9 mouse cellular contexts compared by ENCODE assay signal in the genomic region with DNA sequence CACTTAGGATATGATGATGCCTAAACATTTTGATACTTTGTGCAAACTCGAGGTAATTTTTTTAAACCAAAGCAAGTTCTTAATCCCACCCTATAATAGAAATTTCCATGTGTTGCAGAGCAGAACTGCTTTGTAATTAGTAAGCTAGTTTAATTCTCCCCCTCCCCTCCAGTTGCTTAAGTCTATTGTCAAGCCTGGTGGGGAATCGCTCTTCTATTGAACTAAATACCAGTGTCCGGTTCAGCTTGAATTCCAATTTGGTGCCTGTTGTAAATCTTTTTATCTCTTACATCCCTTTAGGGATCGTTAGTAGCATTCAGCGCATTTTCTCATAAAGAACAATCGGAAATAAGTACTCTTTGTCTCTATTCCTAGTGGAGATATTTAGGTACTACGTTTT. TPM values are rescaled to one million over a fixed set of nuclear protein-coding genes. Genes with fewer than 3 reads are reported as not detected.
DNase-seq lines count a peak whose midpoint lies in the region; ATAC-seq and TF ChIP-seq lines count a peak whose summit lies in the region.
"Had no signal": no experiment of that assay in that cellular context is flagged by ENCODE, and none has a peak within 500 bp of the region (broad histone marks: within the 10 kb centered on the region; RNA-seq: fewer than 3 reads in every experiment).

No protein-coding gene starts in this region.

- no peak for ATAC-seq in embryonic facial prominence, embryonic 13.5 days (ENCODE audit: insufficient number of reproducible peaks, insufficient read depth, low FRiP score, low TSS enrichment, low read depth)
- no peak for ATAC-seq in neural tube, embryonic 14.5 days (ENCODE audit: low read depth)
- ATAC-seq in erythroid progenitor cell, adult 5-6 weeks (replicated peaks; ENCODE audit: low FRiP score, poor library complexity, severe bottlenecking), result no peak

- no peak for DNase-seq in left cerebral cortex, adult 2 months (ENCODE audit: extremely low spot score in 1 of 2, low spot score in 2 of 2)
- DNase-seq in left cerebral cortex, adult 18-20 months (ENCODE audit: low spot score in 2 of 2), result no peak
- DNase-seq in limb, embryonic 10.5 days (ENCODE audit: low spot score), result no peak
- DNase-seq in B cell, adult 2 months, result no peak
- no peak for DNase-seq in frontal cortex, postnatal 10 days (ENCODE audit: low spot score in 2 of 2)
- DNase-seq: gastrocnemius, adult 2 months had no signal

- intact Hi-C loops in left cerebral cortex, adult 2 months (cut with DNase I), result loop anchor here (5.0 kb wide), 2 partner anchors 66 to 436 kb away; a partner anchor contains a TSS

- TF ChIP-seq CTCF in left cerebral cortex, adult 2 months (IDR thresholded peaks at IDR 0.05), result peak; percentile 15

- H3K9me3 ChIP-seq in embryonic facial prominence, embryonic 13.5 days, result no peaks in the 10 kb centered on the region
- no peaks in the 10 kb centered on the region for H3K9me3 ChIP-seq in limb, embryonic 10.5 days (replicated peaks)
- H3K9me3 ChIP-seq in neural tube, embryonic 14.5 days (ENCODE audit: control insufficient read depth, low read length), result no peaks in the 10 kb centered on the region

- H3K36me3 ChIP-seq in embryonic facial prominence, embryonic 13.5 days, result peaks cover 4% of the 10 kb centered on the region; the same call in 1 of the 2 replicates
- H3K36me3 ChIP-seq in limb, embryonic 10.5 days, result peaks cover 21% of the 10 kb centered on the region
- H3K36me3 ChIP-seq in neural tube, embryonic 14.5 days (ENCODE audit: control insufficient read depth, insufficient read depth, low read length), result 0 out of 2 replicates have a peak, but pooled peaks cover 2% of the 10 kb centered on the region

- 30% methylated on average over 7 of the region's 7 CpGs for WGBS in embryonic facial prominence, embryonic 13.5 days
- 58% methylated on average over 7 of the region's 7 CpGs for WGBS in limb, embryonic 10.5 days
- WGBS in neural tube, embryonic 14.5 days, result 8% methylated on average over 7 of the region's 7 CpGs

- peak overlapping the region; percentile 85 for H3K4me2 ChIP-seq in embryonic facial prominence, embryonic 13.5 days
- peak overlapping the region; percentile 51; the same call in 1 of the 2 replicates for H3K4me2 ChIP-seq in neural tube, embryonic 14.5 days (ENCODE audit: low read depth, low read length)

- no peak overlapping the region; the same call in 1 of the 2 replicates for H3K9ac ChIP-seq in embryonic facial prominence, embryonic 13.5 days
- H3K9ac ChIP-seq in neural tube, embryonic 14.5 days (replicated peaks; ENCODE audit: low read depth, low read length), result no peak overlapping the region

- H3K27ac ChIP-seq in left cerebral cortex, adult 2 months, result no peak overlapping the region
- no peak overlapping the region for H3K27ac ChIP-seq in embryonic facial prominence, embryonic 13.5 days
- no peak overlapping the region for H3K27ac ChIP-seq in limb, embryonic 10.5 days
- no peak overlapping the region for H3K27ac ChIP-seq in neural tube, embryonic 14.5 days (ENCODE audit: low read depth, low read length)

- no peaks in the 10 kb centered on the region for H3K27me3 ChIP-seq in embryonic facial prominence, embryonic 13.5 days
- H3K27me3 ChIP-seq in limb, embryonic 10.5 days (ENCODE audit: low read depth, poor library complexity, severe bottlenecking), result no peaks in the 10 kb centered on the region
- H3K27me3 ChIP-seq in neural tube, embryonic 14.5 days (ENCODE audit: control insufficient read depth, insufficient read depth, low read length), result no peaks in the 10 kb centered on the region

- peaks cover 14% of the 10 kb centered on the region for H3K4me1 ChIP-seq in embryonic facial prominence, embryonic 13.5 days
- H3K4me1 ChIP-seq in limb, embryonic 10.5 days, result peaks cover 18% of the 10 kb centered on the region
- peaks cover 8% of the 10 kb centered on the region; the same call in 1 of the 2 replicates for H3K4me1 ChIP-seq in neural tube, embryonic 14.5 days (ENCODE audit: control insufficient read depth, insufficient read depth, low read length)

- H3K4me3 ChIP-seq in left cerebral cortex, adult 2 months, result peak overlapping the region; percentile 59; the same call in 1 of the 2 replicates
- H3K4me3 ChIP-seq in embryonic facial prominence, embryonic 13.5 days, result peak overlapping the region; percentile 86
- H3K4me3 ChIP-seq in limb, embryonic 10.5 days, result peak overlapping the region; percentile 84
- H3K4me3 ChIP-seq in neural tube, embryonic 14.5 days (ENCODE audit: low read depth, low read length), result peak overlapping the region; percentile 74; the same call in 1 of the 2 replicates

RNA-seq across cellular contexts. Expression of a gene that starts 1.9 kb away (rescaled TPM):
- 100 to 1,000 TPM; 103 to 112 TPM for total RNA-seq in left cerebral cortex, adult 2 months (2021)
- 100 to 1,000 TPM; 107 to 108 TPM for total RNA-seq in left cerebral cortex, adult 18-20 months (2021)
- polyA plus RNA-seq in embryonic facial prominence, embryonic 13.5 days (2015; fragmentation: Nextera tagmentation; extraction: Ambion mirVana), result 83.7 and 86.2 TPM in 2 replicates
- polyA plus RNA-seq in limb, embryonic 10.5 days (2016; fragmentation: Nextera tagmentation; extraction: Ambion mirVana), result 122 and 139 TPM in 2 replicates
- polyA plus RNA-seq in neural tube, embryonic 14.5 days (2014; fragmentation: Nextera tagmentation; extraction: Ambion mirVana), result 62.3 and 76.8 TPM in 2 replicates
- total RNA-seq in erythroid progenitor cell, adult 5-6 weeks (2015; ENCODE audit: low replicate concordance), result 38.1 and 38.2 TPM in 2 replicates
- 43.8 and 46.9 TPM in 2 replicates for total RNA-seq in erythroid progenitor cell, adult 5-6 weeks (2017; ENCODE audit: low replicate concordance)
